Mouse (Mus musculus) MN1 (cell line): ENCODE measurements around the gene Gtf2ird2.

Experiments used
- DNase-seq: peaks from one replicate; pipeline ENCODE4 v3.0.0-alpha.2; 2016; ENCODE audit warnings: low spot score

Gene Gtf2ird2

DNA sequence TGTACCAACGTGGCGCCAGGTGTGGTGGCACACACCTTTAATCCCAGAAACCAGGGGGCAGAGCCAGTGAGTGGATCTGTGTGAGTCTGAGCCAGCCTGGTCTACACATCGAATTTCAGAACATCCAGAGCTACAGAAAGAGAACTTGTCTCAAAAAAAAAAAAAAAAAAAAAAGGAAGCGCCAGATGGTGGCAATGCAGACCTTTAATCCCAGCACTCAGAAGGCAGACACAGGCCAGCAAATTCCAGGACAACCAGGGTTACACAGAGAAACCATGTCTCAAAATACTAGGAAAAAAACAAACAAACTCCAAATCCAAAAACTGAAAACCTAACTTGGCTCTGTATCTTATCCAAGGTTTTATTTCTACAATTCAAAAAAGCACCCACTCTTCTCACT lies 86.7 kb downstream of the Gtf2ird2 start:
- DNase-seq: no peak

DNA sequence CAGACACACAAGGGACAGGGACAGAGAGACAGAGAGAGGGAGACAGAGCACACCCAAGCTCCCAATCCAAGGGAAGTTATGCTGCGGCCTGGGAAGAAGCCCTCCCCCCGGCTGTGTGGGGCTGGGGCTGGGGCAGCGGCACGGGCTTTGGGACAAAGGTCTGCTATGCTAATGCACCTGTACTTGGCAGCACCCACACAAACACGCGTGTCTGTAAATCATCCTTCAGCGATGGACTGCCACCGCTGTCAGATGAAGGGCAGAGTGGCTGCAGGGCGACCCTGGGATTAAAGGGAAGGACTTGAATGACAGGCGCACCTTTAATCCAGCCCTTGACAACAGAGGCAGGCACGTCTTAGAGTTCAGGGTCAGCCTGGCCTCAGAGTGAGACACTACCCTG lies 87.6 kb downstream of the Gtf2ird2 start:
- no peak for DNase-seq

DNA sequence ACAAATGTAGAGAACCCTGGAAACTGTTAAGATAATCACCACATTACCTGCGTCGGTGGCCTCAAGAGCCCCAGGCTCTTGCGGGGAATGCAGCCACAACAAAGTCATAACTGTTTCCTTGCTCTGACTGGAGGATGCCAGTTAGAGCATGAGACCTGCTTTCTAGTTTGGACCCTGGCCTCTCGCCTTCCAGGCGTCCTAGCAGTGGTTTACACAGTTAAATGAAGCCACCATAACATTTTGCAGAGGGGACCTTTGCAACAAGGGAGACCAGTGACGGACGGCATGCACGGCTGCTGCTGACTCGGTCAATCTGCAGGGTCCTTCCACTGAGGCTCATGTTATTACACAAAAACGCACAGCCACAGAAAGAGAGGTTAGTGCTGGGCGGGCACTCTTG lies 88.9 kb downstream of the Gtf2ird2 start:
- no peak for DNase-seq

- no peak for DNase-seq
These were observed 89.9 kb downstream of the Gtf2ird2 start for GRCm38 (mm10) chr5:134273761-134274160.
